Mouse (Mus musculus) erythroblast, adult 5-6 weeks (primary cell): ENCODE measurements around the gene Ep400. TPM values are rescaled to one million over a fixed set of nuclear protein-coding genes. Genes with fewer than 3 reads are reported as not detected.
"Not testable (repeated sequence)": the region's sequence is repeated elsewhere in the genome, so short reads cannot be mapped to it uniquely, and the experiment has no call there.

Experiments
- ATAC-seq: replicated peaks from 2 replicates; pipeline ENCODE4 v1.8.0; 2016; ENCODE audit warnings: moderate number of reproducible peaks, mild to moderate bottlenecking, moderate TSS enrichment, inconsistent platforms; ENCODE audit not compliant: poor library complexity, low FRiP score, severe bottlenecking
- total RNA-seq, 2 experiments: library from RNA; stranded (forward) in 1 of 2; stranded (reverse) in 1 of 2; fragments of 150-400 nt in 1 of 2; fragments of 200-764, 138-1000 nt in 1 of 2; gene quantifications; 2 replicates each; pipeline versions ENCODE4 v1.2.3 to v1.2.4; 2015 to 2017; ENCODE audit warnings: low replicate concordance in 2 of 2

The Ep400 gene
- total RNA-seq, 2 experiments from 2014 or later: 224 to 273 TPM

DNA sequence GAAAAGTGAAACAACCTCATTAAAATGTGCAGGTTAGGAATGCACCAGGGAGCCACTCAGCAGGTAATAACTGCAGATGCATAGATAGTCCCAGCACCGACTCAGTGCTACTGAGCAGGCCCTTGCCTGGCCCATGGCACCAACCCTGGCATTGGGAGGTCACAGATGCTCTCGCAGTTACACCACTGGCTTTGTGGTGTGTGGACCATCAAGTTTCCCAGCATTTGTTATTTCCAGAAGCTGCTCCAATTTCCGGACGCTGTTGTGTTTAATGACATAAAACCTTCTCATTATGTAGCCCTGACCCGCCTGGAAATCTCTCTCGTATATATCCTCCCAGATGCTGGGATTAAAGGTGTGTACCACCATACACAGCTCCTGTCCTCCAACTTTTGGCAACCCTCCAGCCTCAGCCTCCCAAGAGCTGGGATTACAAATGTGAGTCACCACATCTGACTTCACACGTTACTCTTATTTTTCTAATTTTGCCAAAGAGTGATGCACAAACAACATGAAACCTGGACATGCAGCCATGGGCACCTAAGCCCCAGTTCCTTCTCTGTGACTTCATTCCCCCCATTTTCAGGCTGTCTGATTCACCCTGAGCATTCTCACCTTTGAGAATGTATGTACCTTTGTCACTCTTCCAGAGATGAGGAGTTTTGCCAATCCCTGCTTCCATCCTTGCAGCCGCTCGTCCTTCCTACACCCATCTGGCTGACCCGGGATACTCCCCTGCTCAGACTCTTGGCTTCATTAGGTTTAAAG is 10.4 kb upstream of the Ep400 start:
- no peak; the same call in 1 of the 2 replicates for ATAC-seq

DNA sequence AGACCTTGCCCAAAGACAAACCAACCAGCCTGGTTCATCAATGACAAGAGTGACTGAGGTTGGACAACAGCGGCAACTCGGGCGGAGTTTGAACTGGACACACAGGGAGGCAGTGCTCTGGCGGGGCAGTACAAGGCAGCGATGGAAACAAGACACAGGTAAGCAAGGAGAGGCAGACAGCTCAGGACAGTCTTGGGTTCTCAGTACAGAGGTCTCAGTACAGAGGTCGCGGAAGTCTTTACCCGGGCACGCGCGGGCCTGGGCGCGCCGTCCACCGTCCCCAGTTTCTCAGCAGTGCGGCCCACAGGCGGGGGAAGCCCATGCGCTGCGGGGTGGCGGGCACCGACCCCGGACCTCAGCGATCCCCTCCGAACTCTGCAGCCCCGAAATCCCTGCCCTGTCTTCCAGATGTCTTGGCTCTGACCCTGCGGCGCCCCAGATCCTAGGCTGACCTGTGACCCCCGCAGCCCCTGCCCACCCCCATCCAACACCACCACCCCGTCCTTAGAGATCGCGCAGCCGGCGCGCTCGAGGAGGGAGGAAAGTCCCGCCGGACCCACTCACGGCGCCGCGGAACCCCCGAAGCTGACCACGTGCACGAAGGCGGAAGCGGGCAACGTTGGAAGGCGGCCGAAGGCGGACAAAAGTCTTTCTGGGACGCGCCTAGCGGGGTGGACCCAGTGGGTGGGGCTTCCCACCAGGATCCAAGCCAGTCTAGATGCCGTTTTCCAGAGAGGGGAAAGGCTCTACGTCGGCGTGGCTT is 9.7 kb upstream of the Ep400 start, which contains the start of gene Pus1:
TSS of gene Pus1 (minus strand) at position 662 of the 763 bp plus-strand sequence.
- peak; percentile 81 for ATAC-seq

DNA sequence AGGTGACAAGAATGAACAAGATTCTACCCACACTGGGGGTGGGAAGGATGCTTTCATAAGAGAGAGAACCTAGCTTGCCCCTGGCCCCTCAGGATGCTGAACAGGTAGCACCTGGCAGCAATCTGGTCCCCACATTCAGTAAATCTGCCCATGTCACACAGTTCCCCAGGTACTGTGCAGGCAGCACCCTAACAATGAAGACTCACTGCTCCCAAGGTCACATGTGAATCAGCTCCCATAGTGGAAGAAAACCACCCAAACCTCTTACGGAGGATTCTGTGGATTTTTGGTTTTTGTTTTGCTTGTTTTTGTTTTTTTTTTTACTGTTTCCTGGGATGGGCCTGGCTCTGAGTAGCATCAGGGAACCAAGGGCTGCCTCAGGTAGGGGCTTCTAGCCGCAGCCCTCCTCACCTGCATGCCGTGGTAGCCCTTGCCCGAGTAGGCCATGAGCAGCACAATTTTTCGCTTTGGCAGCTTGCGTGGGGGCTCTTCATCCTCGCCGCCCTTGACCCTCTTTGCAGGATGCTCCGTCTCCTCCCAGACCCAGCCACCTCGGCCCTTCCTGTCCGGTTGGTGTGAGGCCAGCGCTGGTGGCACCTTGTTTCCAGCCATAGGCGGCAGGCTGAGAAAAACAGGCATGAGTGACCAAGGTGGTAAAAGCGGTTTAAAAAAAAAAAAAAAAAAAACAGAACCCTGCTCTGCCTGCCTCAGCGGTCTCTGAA is 8.9 kb upstream of the Ep400 start:
- 0 out of 2 replicates have a peak, but pooled peaks have one; percentile 5 for ATAC-seq

DNA sequence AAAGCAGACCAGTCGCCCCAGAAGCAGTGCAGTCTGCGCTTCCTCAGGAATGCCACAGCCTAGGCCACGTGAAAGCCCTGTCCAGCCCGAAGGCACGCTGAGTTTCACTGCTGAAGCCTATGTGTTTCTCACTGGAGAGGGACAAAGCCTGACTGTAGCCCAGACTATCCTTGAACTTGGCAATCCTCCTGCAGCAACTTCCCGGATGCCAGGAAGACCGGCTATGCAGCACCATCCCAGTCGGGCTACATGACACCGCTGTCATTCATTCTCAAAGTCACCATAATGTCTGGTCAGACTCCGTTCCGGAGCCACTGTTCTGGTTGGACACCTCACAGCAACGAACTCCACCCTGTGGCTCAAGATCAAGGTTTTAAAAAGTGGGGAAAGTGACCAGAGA is 7.7 kb upstream of the Ep400 start:
- ATAC-seq: no peak

DNA sequence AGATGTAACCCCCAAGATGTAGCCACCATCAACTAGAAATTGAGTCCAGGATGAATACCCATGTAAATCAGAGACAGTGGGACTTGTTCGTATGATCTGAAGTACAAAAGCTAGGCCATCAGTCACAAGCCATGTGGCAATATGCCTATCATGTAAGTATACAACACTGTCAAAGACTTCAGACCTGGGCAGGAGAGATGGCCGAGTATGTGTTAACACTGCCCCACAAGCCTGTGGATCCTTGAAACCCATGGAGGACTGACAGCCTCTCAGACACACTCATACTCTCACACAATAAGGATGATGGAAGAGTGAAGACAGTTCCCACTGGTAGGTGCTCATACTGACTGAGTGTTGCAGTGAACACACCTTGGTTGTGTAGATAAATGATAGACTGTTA is 5.6 kb upstream of the Ep400 start:
- no peak for ATAC-seq

DNA sequence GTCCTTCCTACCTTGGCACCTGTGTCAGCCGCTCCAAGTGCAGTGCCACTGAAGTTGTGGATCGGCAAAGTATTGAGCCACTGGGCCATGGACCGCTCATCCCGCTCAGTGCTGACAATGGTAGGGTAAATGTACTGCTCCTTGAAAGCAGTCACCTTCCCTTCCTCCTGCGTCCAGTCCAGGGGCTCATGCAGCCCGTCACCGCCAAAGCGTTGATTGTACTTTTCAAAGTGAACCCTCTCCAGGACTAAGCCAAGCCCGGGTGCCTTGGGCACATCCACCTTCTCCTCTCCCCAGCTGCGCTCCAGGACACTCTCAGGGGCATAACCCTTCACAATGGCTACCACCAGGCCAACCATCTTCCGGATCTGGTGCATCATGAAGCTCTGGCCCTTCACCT is 4.0 kb upstream of the Ep400 start:
- ATAC-seq: no peak

DNA sequence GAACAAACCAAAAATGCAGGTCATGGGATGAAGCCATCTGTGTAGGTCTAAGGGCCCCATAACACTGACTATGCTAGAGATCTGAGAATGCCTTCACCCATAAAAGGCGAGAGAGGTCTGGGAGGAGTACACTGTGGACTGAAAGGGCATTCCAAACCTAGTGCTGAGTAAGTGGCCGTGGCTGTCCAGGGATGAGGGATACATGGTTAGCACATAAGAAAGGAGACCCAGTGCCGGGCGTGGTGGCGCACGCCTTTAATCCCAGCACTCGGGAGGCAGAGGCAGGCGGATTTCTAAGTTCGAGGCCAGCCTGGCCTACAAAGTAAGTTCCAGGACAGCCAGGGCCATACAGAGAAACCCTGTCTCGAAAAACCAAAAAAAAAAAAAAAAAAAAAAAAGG is 2.4 kb upstream of the Ep400 start:
- ATAC-seq: not testable (repeated sequence)

DNA sequence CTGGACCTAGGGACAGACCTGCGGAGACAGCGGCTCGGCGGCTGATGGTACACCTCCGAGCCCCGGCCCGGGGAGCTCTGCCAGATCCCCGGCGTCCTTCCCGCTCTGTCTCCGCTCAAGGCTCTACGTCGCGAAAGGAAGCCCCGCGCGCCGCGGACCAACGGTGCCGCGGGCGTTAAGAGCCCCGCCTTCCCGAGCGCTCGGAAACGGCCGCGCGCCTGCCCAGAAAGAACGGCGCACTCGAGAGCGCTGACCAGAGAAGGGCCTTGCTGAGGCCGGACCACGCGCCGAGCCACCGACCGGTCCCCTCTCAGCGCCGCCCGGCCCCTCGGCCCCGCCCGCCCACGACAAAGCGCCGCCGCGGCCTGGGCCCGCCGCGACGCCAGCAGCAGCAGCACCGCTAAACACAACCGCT is 479 bp downstream of the Ep400 start:
- ATAC-seq: peak; percentile 40

DNA sequence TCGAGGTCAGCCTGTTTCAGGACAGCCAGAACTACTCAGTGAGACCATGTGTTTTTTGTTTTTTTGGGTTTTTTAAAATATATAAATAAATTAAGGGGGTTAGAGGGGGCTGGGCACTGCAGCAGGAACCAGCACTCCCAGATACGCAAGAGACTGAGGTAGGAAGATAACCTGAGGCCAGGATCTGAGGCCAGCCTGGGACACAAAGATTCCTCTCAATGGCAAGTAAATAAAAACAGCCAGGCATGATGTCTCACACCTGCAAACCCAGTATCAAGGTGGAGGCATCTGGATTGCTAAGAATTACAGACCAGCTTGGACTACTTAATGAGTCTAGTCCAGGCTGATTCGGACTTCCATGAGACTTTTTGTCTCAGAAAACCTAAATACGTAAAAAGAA is 1.2 kb downstream of the Ep400 start:
- ATAC-seq: peak; percentile 35; the same call in 1 of the 2 replicates

DNA sequence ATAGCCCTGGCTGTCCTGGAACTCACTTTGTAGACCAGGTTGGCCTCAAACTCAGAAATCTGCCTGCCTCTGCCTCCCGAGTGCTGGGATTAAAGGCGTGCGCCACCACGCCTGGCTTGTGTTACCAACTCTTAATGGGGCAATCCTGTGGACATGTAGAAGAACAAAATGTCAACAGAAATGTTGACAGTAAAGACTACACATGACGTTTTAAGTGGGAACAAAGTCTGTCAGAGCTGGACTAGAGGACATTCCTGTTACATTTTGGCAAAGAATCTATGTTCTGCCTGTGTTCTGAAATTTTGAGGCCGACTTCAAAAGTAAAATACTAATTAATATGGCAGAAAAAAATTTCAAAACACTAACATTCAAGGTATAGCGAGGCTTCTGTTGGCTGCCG is 6.6 kb downstream of the Ep400 start:
- no peak for ATAC-seq

DNA sequence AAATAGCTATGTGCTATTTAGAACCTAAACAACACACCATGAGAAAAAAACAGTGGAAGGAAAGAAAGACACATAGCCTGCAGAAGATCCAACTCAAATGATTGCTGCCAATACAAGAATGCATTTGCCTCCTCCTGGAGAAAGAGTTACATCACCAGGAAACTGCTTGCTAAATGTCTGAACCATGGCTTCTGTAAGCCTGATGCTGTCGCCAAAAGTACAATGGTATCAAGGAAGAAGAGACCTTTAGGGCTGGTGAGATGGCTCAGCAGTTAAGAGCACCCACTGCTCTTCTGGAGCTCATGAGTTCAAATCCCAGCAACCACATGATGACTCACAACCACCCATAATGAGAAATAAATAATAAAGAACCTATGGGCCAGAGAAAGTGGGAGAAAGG is 25.5 kb downstream of the Ep400 start:
- ATAC-seq: no peak

DNA sequence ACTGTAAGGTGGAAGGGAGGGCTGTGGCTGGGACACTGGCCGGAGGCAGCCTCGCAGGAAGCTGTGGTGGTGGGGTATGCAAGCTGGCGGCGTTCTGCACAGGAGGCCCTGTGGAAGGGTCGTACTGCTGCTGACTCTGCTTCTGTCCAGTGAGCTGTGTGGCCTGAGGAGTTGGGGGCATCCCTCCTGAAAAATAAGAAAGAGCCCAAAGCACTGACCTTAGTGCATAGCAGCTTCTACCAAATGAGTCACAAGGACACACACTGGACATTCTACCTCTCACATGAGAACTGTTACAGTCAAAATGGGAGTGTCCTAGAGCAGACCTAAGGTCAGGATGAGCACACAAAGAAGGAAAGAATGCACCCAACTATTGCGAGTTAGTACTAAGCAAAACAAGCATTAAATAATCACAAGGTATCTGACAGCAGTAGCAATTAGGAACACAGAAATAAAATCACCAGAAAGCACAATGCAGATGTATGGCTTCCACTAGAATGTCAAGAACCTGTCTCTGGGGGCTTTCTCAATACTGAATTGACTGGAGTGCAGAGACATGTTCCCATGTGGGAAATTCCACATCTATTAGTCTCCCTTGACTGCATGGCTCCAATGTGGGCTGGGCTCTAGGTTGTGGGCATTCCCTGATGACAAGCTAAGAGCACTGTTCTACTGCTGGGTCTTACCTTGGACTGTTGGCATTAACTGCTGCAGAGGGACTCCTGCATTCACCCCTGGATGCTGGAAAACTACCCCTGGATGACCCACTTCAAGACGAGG is 30.8 kb downstream of the Ep400 start:
- no peak for ATAC-seq

DNA sequence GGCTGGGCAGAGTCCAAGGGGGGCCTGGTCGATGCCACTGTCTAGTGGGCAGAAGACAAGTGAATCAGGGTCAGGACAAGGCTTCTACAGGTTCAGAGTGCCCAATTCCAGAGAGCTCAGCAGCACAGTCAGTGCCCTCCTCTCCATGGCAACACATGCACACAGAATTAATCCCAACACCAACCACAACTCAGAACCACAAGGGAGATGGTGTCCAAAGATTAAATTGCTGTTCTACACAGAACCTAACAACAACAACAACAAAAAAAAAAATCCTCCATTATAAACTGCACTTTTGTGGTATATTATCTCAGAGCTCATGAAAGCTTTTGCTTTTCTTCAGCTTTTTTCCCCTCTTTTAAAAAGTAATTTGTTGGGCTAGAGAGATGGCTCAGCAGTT is 34.9 kb downstream of the Ep400 start:
- no peak for ATAC-seq

DNA sequence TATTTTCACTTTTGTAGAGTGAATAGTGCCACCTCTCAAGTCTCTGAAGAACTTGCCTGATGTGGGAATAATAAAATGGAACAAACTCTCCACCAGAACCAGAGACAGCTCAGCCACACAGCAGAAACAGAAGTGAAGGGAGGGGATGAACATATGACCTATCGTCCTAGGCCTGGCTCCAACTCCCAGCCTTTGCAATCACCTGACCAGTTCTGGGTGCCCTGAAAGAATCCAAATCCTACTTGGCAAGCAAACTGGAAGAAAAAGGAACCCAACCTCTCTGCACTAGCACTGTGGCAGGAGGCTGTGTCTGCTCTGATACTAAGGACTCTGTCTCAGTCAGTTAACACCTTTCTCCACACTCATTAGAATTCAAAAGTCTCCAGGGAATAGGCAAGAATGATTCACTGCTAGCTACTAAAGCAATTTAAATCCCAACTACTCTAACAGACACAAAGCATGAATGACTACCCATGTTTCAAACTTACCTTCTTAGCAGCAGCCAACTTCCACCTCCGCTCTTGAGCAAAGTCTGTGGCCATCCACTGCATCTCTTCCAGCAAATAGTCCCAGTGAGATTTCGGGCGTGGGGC is 37.2 kb downstream of the Ep400 start:
- ATAC-seq: no peak

DNA sequence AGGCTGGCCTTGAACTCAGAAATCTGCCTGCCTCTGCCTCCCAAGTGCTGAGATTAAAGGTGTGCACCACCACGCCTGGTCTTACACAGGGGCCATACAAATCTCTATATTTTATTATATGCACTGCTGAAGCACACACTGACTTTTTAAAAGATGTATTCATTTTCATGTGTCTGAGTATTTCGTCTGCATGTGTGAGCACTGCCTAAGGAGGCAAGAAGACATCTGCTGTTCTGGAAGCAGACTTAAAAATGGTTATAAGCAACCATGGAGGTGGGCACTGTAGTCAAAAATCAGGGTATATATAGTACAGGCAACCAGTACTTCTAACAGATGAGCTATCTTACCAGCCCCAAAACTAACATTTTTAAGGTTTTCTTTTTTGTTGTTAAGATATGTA is 39.3 kb downstream of the Ep400 start:
- no peak for ATAC-seq

DNA sequence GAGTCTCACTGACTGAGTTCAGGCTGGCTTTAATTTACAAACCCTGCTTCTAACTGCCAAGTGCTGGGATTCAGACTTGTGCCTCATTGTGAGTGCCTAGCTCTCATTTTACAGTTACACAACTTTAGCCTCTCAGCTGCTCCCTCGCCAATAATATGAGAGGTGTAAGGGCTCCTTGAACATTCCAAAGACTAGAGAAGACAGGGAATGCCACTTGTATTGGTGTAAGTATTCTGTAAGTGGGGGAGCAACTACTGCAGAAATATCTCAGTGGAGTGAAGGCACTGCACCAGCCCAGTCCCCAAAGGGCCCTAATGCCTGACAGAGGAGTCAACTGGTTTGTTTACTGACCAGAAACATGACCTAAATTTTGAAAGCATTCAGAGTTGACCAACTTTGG is 42.7 kb downstream of the Ep400 start:
- no peak for ATAC-seq

DNA sequence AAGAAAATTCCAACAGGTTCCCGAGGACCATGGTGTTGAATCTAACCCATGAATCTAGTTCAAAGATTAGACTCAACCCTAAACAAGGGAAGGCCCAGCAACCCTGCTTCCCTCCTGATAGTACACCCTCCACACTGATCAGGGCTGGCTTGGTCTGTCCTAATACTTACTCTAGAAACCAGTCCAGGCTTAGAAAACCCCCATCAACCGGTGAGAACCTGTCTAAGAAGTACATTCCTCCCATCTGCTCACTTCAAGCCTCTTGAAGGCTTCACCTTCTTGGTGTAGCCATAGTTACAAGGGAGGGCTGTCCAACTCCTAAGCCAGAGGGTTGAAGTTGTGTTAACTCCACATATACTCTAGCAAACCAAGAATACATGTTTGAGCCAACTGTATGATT is 47.0 kb downstream of the Ep400 start:
- no peak for ATAC-seq

DNA sequence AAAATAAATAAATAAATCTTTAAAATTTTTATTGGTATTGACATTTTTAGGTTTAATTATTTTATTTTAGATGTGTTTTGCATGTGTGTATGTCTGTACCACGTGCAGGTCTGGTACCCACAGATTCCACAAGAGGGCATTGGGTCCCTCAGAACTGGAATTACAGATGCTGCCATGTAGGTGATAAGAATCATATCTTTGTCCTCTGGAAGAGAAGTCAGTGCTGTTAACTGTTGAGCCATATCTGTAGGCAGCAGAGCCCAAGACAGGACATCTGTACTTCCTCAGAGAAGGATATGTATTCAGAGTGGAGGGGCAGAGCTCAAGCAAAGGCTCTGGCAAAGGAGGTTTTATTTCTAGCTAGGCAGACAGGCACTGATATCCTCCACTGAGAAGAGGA is 49.1 kb downstream of the Ep400 start:
- ATAC-seq: not testable (repeated sequence)

DNA sequence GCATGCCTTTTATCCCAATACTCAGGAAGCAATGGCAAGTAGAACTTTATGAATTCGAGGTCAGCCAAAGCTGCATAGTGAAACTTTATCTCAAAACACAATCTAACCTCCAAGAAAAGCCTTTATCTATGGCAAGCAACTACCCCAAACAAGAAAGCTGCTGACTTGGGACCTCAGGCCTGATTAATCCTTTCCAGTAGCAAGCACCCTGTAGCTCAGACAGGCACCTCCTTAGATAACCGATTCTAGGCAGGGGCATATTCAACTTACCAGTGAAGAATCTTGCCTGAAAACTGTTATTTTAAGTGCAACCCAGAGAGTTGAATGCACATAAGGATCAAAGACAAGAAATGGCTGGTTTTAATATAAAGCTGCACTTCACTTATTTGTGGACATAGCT is 59.1 kb downstream of the Ep400 start:
- no peak for ATAC-seq
